Mouse (Mus musculus) layer of hippocampus, postnatal 36 days (tissue): ENCODE measurements around the gene Cib1. TPM values are rescaled to one million over a fixed set of nuclear protein-coding genes. Genes with fewer than 3 reads are reported as not detected.

Source experiments
- DNase-seq, 2 experiments: peaks; one replicate each; pipeline ENCODE4 v3.0.0; 2022
- total RNA-seq, 2 experiments: library from RNA; stranded (reverse); gene quantifications; 2 replicates each; pipeline ENCODE4 v1.2.3; 2021

Gene Cib1
- total RNA-seq, result 10 to 100 TPM; 21.0 to 25.4 TPM

- peak; percentile 94 for DNase-seq
These were observed at the start of gene Cib1, which contains the start of gene Gdpgp1 for GRCm38 (mm10) chr7:80232489-80233029. Gene Cib1 (minus strand): TSS chr7:80232813. Gene Gdpgp1 (plus strand): TSS chr7:80232865.

- no peak for DNase-seq
These were observed 49.0 kb upstream of the Cib1 start for GRCm38 (mm10) chr7:80281646-80282045.

- no peak for DNase-seq
These were observed 48.4 kb upstream of the Cib1 start for GRCm38 (mm10) chr7:80280998-80281397.

- no peak for DNase-seq
These were observed 47.4 kb upstream of the Cib1 start for GRCm38 (mm10) chr7:80280032-80280431.

GRCm38 (mm10) chr7:80276374-80276773 is 43.8 kb upstream of the Cib1 start:
- DNase-seq, result no peak

- no peak for DNase-seq
These were observed 40.8 kb upstream of the Cib1 start for GRCm38 (mm10) chr7:80273456-80273855.

- no peak for DNase-seq
These were observed 37.2 kb upstream of the Cib1 start for GRCm38 (mm10) chr7:80269751-80270255.

GRCm38 (mm10) chr7:80268897-80269750 is 36.5 kb upstream of the Cib1 start, which contains the start of gene Vps33b:
Gene Vps33b (plus strand): TSS chr7:80269649.
- peak; percentile 92 to 94 for DNase-seq

- no peak for DNase-seq
These were observed 35.2 kb upstream of the Cib1 start for GRCm38 (mm10) chr7:80267764-80268163.

GRCm38 (mm10) chr7:80264606-80265005 is 32.0 kb upstream of the Cib1 start:
- DNase-seq, result no peak

- DNase-seq, result peak; percentile 9 to 11
These were observed 28.9 kb upstream of the Cib1 start for GRCm38 (mm10) chr7:80261372-80261990.

- DNase-seq, result peak; percentile 75 to 80
These were observed 28.2 kb upstream of the Cib1 start, which contains the start of gene Ngrn for GRCm38 (mm10) chr7:80260625-80261371. Gene Ngrn (plus strand): TSS chr7:80261215.

GRCm38 (mm10) chr7:80257706-80258105 is 25.1 kb upstream of the Cib1 start:
- DNase-seq, result no peak

GRCm38 (mm10) chr7:80255981-80256380 is 23.4 kb upstream of the Cib1 start:
- no peak for DNase-seq

- no peak for DNase-seq
These were observed 20.3 kb upstream of the Cib1 start for GRCm38 (mm10) chr7:80252886-80253285.

GRCm38 (mm10) chr7:80252437-80252836 is 19.8 kb upstream of the Cib1 start:
- DNase-seq, result no peak

- DNase-seq, result no peak
These were observed 14.2 kb upstream of the Cib1 start for GRCm38 (mm10) chr7:80246859-80247258.

GRCm38 (mm10) chr7:80246148-80246721 is 13.6 kb upstream of the Cib1 start, which contains the start of gene Ttll13:
Gene Ttll13 (plus strand): TSS chr7:80246376.
- peak; percentile 93 to 94 for DNase-seq

- no peak for DNase-seq
These were observed 12.2 kb upstream of the Cib1 start for GRCm38 (mm10) chr7:80244851-80245250.

- no peak for DNase-seq
These were observed 9.0 kb upstream of the Cib1 start for GRCm38 (mm10) chr7:80241661-80242060.

- DNase-seq, result no peak
These were observed 5.9 kb upstream of the Cib1 start for GRCm38 (mm10) chr7:80238542-80238941.

- no peak for DNase-seq
These were observed 1.2 kb upstream of the Cib1 start for GRCm38 (mm10) chr7:80233799-80234198.
